Mouse (Mus musculus): ENCODE results near the gene March7.

DNA sequence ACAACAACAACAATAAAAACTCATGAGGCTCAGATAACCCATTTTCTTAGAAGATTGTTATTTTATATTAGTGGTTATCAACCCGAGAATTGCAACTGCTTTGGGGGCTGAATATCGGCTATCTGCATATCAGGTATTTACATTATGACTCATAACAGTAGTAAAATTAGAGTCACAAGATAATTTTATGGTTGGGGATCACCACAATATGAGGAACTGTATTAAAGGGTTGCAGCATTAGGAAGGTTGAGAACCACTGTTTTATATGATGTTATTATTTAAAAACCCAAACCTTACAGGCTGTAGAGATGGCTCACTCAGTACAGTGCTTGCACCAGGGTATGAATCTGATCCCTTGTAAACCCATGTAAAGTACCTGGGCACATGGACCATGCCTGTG, 89.6 kb downstream of the March7 start:
- no peak for TF ChIP-seq POLR2A (IDR thresholded peaks at IDR 0.05; ENCODE audit: insufficient read depth, low read depth, low read length)
- no peak for TF ChIP-seq CTCF (IDR thresholded peaks at IDR 0.05; ENCODE audit: insufficient read depth, low read depth, low read length)
